Mouse (Mus musculus) heart, adult 8-10 months (tissue): ENCODE data around the gene Nenf. TPM values are rescaled to one million over a fixed set of nuclear protein-coding genes. Genes with fewer than 3 reads are reported as not detected.

ENCODE experiments used
- DNase-seq: peaks from one replicate; pipeline ENCODE4 v3.0.0; 2022; ENCODE audit warnings: low spot score
- total RNA-seq, 4 experiments: library from RNA; stranded (reverse); gene quantifications; 2 replicates each; pipeline ENCODE4 v1.2.4; 2022

The Nenf gene
- total RNA-seq, 4 experiments from 2014 or later: 90.1 to 115 (median 111) TPM

- DNase-seq: no peak
Measured at GRCm38 (mm10) chr1:191318686-191319085, 692 bp upstream of the Nenf start.

- no peak for DNase-seq
Measured at GRCm38 (mm10) chr1:191316818-191317217, 1.2 kb downstream of the Nenf start.

- DNase-seq: no peak
Measured at GRCm38 (mm10) chr1:191313926-191314325, 4.1 kb downstream of the Nenf start.

GRCm38 (mm10) chr1:191313158-191313557 lies 4.8 kb downstream of the Nenf start:
- no peak for DNase-seq

- peak; percentile 85 for DNase-seq
Measured at GRCm38 (mm10) chr1:191312513-191312941, 5.5 kb downstream of the Nenf start.

- DNase-seq: no peak
Measured at GRCm38 (mm10) chr1:191311296-191311898, 6.6 kb downstream of the Nenf start.

- no peak for DNase-seq
Measured at GRCm38 (mm10) chr1:191307766-191308455, 10.1 kb downstream of the Nenf start.

GRCm38 (mm10) chr1:191306316-191306715 lies 11.7 kb downstream of the Nenf start:
- DNase-seq: no peak

GRCm38 (mm10) chr1:191305610-191306009 lies 12.4 kb downstream of the Nenf start:
- DNase-seq: no peak

GRCm38 (mm10) chr1:191304216-191304615 lies 13.8 kb downstream of the Nenf start:
- DNase-seq: no peak

- DNase-seq: no peak
Measured at GRCm38 (mm10) chr1:191303736-191304135, 14.3 kb downstream of the Nenf start.

GRCm38 (mm10) chr1:191301903-191302302 lies 16.1 kb downstream of the Nenf start:
- DNase-seq: no peak

GRCm38 (mm10) chr1:191299215-191299942 lies 18.6 kb downstream of the Nenf start:
- peak; percentile 69 for DNase-seq

- no peak for DNase-seq
Measured at GRCm38 (mm10) chr1:191298304-191298703, 19.7 kb downstream of the Nenf start.

GRCm38 (mm10) chr1:191296445-191296844 lies 21.5 kb downstream of the Nenf start:
- DNase-seq: peak; percentile 59

- no peak for DNase-seq
Measured at GRCm38 (mm10) chr1:191295784-191296183, 22.2 kb downstream of the Nenf start.

GRCm38 (mm10) chr1:191293996-191294795 lies 23.8 kb downstream of the Nenf start:
- no peak for DNase-seq

GRCm38 (mm10) chr1:191293051-191293450 lies 24.9 kb downstream of the Nenf start:
- DNase-seq: no peak

- DNase-seq: peak; percentile 83
Measured at GRCm38 (mm10) chr1:191292348-191292747, 25.6 kb downstream of the Nenf start.

- no peak for DNase-seq
Measured at GRCm38 (mm10) chr1:191288762-191289161, 29.2 kb downstream of the Nenf start.

GRCm38 (mm10) chr1:191284502-191284901 lies 33.5 kb downstream of the Nenf start:
- no peak for DNase-seq
